Mouse (Mus musculus): ENCODE measurements at regions not wholly inside any gene's neighbourhood (a gene's known extent, or its start where the extent isn't known, plus 50 kb on each side); places are given as distances from the start of the nearest gene placed in this dataset.
"Not testable (repeated sequence)": the region's sequence is repeated elsewhere in the genome, so short reads cannot be mapped to it uniquely, and the experiment has no call there.

GRCm38 (mm10) chr12:117351900-117352299 lies 164.4 kb upstream of the Rapgef5 start:
- Histone ChIP-seq H3K9ac (no peak overlapping the region), H3K27me3 (replicated peaks) (no peaks in the 10 kb centered on the region), H3K4me2 (no peak overlapping the region), H3K9me3 (replicated peaks) (no peaks in the 10 kb centered on the region), H3K27ac (ENCODE audit: poor library complexity, severe bottlenecking) (no peak overlapping the region), H3K36me3 (no peaks in the 10 kb centered on the region), H3K4me1 (replicated peaks) (peaks cover under 1% of the 10 kb centered on the region; the same call in 1 of the 2 replicates), H3K4me3 (no peak overlapping the region)
- 23% methylated on average over 5 of the region's 5 CpGs for WGBS
- no peak for ATAC-seq (ENCODE audit: insufficient number of reproducible peaks, low FRiP score)

GRCm38 (mm10) chr12:117352511-117352910 lies 163.8 kb upstream of the Rapgef5 start:
- Histone ChIP-seq H3K36me3 (no peaks in the 10 kb centered on the region), H3K4me2 (no peak overlapping the region), H3K4me3 (no peak overlapping the region), H3K27ac (ENCODE audit: poor library complexity, severe bottlenecking) (no peak overlapping the region), H3K9ac (no peak overlapping the region), H3K4me1 (replicated peaks) (no peaks in the 10 kb centered on the region), H3K27me3 (replicated peaks) (no peaks in the 10 kb centered on the region), H3K9me3 (replicated peaks) (no peaks in the 10 kb centered on the region)
- 52% methylated on average over 3 of the region's 3 CpGs for WGBS
- no peak for ATAC-seq (ENCODE audit: insufficient number of reproducible peaks, low FRiP score)

GRCm38 (mm10) chr12:117352938-117353337 lies 163.3 kb upstream of the Rapgef5 start:
- Histone ChIP-seq H3K9me3 (replicated peaks) (no peaks in the 10 kb centered on the region), H3K4me2 (no peak overlapping the region)

GRCm38 (mm10) chr12:117357811-117358210 lies 158.5 kb upstream of the Rapgef5 start:
- WGBS = 87% methylated on average over 2 of the region's 2 CpGs
- Histone ChIP-seq H3K4me1 (replicated peaks) (no peaks in the 10 kb centered on the region), H3K9me3 (replicated peaks) (no peaks in the 10 kb centered on the region), H3K4me3 (no peak overlapping the region), H3K9ac (no peak overlapping the region), H3K27me3 (replicated peaks) (no peaks in the 10 kb centered on the region), H3K4me2 (no peak overlapping the region), H3K36me3 (no peaks in the 10 kb centered on the region), H3K27ac (ENCODE audit: poor library complexity, severe bottlenecking) (no peak overlapping the region)
- no peak for ATAC-seq (ENCODE audit: insufficient number of reproducible peaks, low FRiP score)

More at GRCm38 (mm10) chr12:117352938-117353337, 163.3 kb upstream of the Rapgef5 start:
- Histone ChIP-seq H3K36me3 (no peaks in the 10 kb centered on the region), H3K27me3 (replicated peaks) (no peaks in the 10 kb centered on the region), H3K9ac (no peak overlapping the region), H3K4me3 (no peak overlapping the region), H3K4me1 (replicated peaks) (no peaks in the 10 kb centered on the region), H3K27ac (ENCODE audit: poor library complexity, severe bottlenecking) (no peak overlapping the region)
- ATAC-seq (ENCODE audit: insufficient number of reproducible peaks, low FRiP score) = no peak

- Histone ChIP-seq H3K4me1 (replicated peaks) (no peaks in the 10 kb centered on the region), H3K4me2 (no peak overlapping the region), H3K4me3 (no peak overlapping the region), H3K27me3 (replicated peaks) (no peaks in the 10 kb centered on the region), H3K9me3 (replicated peaks) (no peaks in the 10 kb centered on the region), H3K9ac (no peak overlapping the region), H3K36me3 (no peaks in the 10 kb centered on the region), H3K27ac (ENCODE audit: poor library complexity, severe bottlenecking) (no peak overlapping the region)
- no peak for ATAC-seq (ENCODE audit: insufficient number of reproducible peaks, low FRiP score)
- whole genome bisulfite sequencing = 91% methylated on average over 3 of the region's 3 CpGs
Measured at GRCm38 (mm10) chr12:117358891-117359290, 157.4 kb upstream of the Rapgef5 start.

- Histone ChIP-seq H3K36me3 (no peaks in the 10 kb centered on the region), H3K4me3 (no peak overlapping the region), H3K9me3 (replicated peaks) (no peaks in the 10 kb centered on the region), H3K4me1 (replicated peaks) (no peaks in the 10 kb centered on the region), H3K4me2 (no peak overlapping the region), H3K27me3 (replicated peaks) (peaks cover 3% of the 10 kb centered on the region), H3K27ac (ENCODE audit: poor library complexity, severe bottlenecking) (no peak overlapping the region), H3K9ac (no peak overlapping the region)
- WGBS = 72% methylated on average over 4 of the region's 4 CpGs
- no peak for ATAC-seq (ENCODE audit: insufficient number of reproducible peaks, low FRiP score)
Measured at GRCm38 (mm10) chr12:117360215-117360614, 156.1 kb upstream of the Rapgef5 start.

GRCm38 (mm10) chr12:117361826-117362225 lies 154.5 kb upstream of the Rapgef5 start:
- ATAC-seq (ENCODE audit: insufficient number of reproducible peaks, low FRiP score) = no peak
- H3K4me3 ChIP-seq = no peak overlapping the region
- H3K9me3 ChIP-seq (replicated peaks) = no peaks in the 10 kb centered on the region
- H3K9ac ChIP-seq = no peak overlapping the region
- H3K4me1 ChIP-seq (replicated peaks) = no peaks in the 10 kb centered on the region
- WGBS = 89% methylated on average over 7 of the region's 7 CpGs
- peaks cover 4% of the 10 kb centered on the region for H3K27me3 ChIP-seq (replicated peaks)
- no peak overlapping the region for H3K27ac ChIP-seq (ENCODE audit: poor library complexity, severe bottlenecking)
- H3K4me2 ChIP-seq = no peak overlapping the region
- H3K36me3 ChIP-seq = no peaks in the 10 kb centered on the region

- not testable (repeated sequence) for H3K36me3 ChIP-seq; H3K4me3 ChIP-seq; H3K27ac ChIP-seq (ENCODE audit: poor library complexity, severe bottlenecking); ATAC-seq (ENCODE audit: insufficient number of reproducible peaks, low FRiP score); H3K4me1 ChIP-seq (replicated peaks); H3K4me2 ChIP-seq; H3K9me3 ChIP-seq (replicated peaks); H3K27me3 ChIP-seq (replicated peaks); H3K9ac ChIP-seq
- 70% methylated on average over 4 of the region's 4 CpGs for WGBS
Measured at GRCm38 (mm10) chr12:117363457-117363856, 152.8 kb upstream of the Rapgef5 start.

GRCm38 (mm10) chr12:117365181-117365580 lies 151.1 kb upstream of the Rapgef5 start:
- no peak for ATAC-seq (ENCODE audit: insufficient number of reproducible peaks, low FRiP score)
- Histone ChIP-seq H3K4me1 (replicated peaks) (no peaks in the 10 kb centered on the region), H3K27me3 (replicated peaks) (peaks cover 4% of the 10 kb centered on the region), H3K4me3 (no peak overlapping the region), H3K27ac (ENCODE audit: poor library complexity, severe bottlenecking) (no peak overlapping the region), H3K9me3 (replicated peaks) (no peaks in the 10 kb centered on the region), H3K9ac (no peak overlapping the region), H3K36me3 (no peaks in the 10 kb centered on the region), H3K4me2 (no peak overlapping the region)
- 87% methylated on average over 2 of the region's 2 CpGs for WGBS

- ATAC-seq (ENCODE audit: insufficient number of reproducible peaks, low FRiP score) = no peak
Measured at GRCm38 (mm10) chr12:117365876-117366275, 150.4 kb upstream of the Rapgef5 start.

GRCm38 (mm10) chr12:117378297-117378887 lies 137.9 kb upstream of the Rapgef5 start:
- Histone ChIP-seq H3K27ac (ENCODE audit: poor library complexity, severe bottlenecking) (no peak overlapping the region), H3K4me3 (no peak overlapping the region), H3K36me3 (no peaks in the 10 kb centered on the region), H3K4me2 (peak overlapping the region; percentile 31), H3K9ac (no peak overlapping the region), H3K9me3 (replicated peaks) (no peaks in the 10 kb centered on the region), H3K27me3 (replicated peaks) (no peaks in the 10 kb centered on the region), H3K4me1 (replicated peaks) (peaks cover 5% of the 10 kb centered on the region)
- ATAC-seq (ENCODE audit: insufficient number of reproducible peaks, low FRiP score) = no peak
- 79% methylated on average over 21 of the region's 21 CpGs for WGBS

More at GRCm38 (mm10) chr12:117365876-117366275, 150.4 kb upstream of the Rapgef5 start:
- Histone ChIP-seq H3K27ac (ENCODE audit: poor library complexity, severe bottlenecking) (no peak overlapping the region), H3K4me2 (no peak overlapping the region), H3K4me1 (replicated peaks) (no peaks in the 10 kb centered on the region), H3K36me3 (no peaks in the 10 kb centered on the region), H3K4me3 (no peak overlapping the region), H3K9ac (no peak overlapping the region), H3K9me3 (replicated peaks) (no peaks in the 10 kb centered on the region), H3K27me3 (replicated peaks) (peaks cover 4% of the 10 kb centered on the region)
- WGBS = 65% methylated on average over 5 of the region's 5 CpGs
